Mouse (Mus musculus): Measurements from ENCODE around the gene Gm49358. TPM values are rescaled to one million over a fixed set of nuclear protein-coding genes. Genes with fewer than 3 reads are reported as not detected.

Gm49358 gene
- polyA plus RNA-seq, 1 experiment from 2014 or later = not detected

DNA sequence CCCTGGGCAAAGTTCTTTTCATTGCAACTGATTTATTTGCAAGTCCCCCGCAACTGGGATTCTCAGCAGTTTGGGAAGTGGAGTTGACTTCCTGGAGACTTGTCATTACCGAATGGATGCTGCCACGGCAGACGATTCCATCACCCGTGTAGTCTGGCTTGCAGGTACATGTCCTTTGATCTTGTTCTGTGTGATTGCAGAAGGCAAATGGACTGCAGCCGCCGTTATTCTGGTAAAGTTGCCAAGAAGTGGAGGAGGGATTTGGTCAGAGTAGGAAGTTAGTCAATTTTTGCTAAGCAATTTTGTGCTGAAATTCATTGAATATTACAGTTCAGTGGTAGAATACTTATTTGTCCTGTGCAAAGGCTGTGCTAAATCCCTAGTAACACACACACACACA is 114.9 kb downstream of the Gm49358 start:
- ATAC-seq (ENCODE audit: insufficient number of reproducible peaks, low FRiP score, low TSS enrichment, low read depth) = no peak
- no peak overlapping the region for H3K9ac ChIP-seq (ENCODE audit: low read length)
- H3K4me3 ChIP-seq (ENCODE audit: low read depth, low read length) = no peak overlapping the region
- no peaks in the 10 kb centered on the region for H3K4me1 ChIP-seq (ENCODE audit: control insufficient read depth, insufficient read depth, low read length)
- no peak overlapping the region for H3K27ac ChIP-seq (replicated peaks; ENCODE audit: low read depth, low read length)
- 74% methylated on average over 7 of the region's 7 CpGs for WGBS
- no peaks in the 10 kb centered on the region for H3K27me3 ChIP-seq (ENCODE audit: control insufficient read depth, insufficient read depth, low read length)
- no peak overlapping the region for H3K4me2 ChIP-seq (ENCODE audit: low read depth, severe bottlenecking)
- H3K9me3 ChIP-seq (ENCODE audit: control insufficient read depth, low read length) = no peaks in the 10 kb centered on the region
- H3K36me3 ChIP-seq (ENCODE audit: control insufficient read depth, insufficient read depth, low read length) = no peaks in the 10 kb centered on the region
- DNase-seq (ENCODE audit: low spot score) = no peak

DNA sequence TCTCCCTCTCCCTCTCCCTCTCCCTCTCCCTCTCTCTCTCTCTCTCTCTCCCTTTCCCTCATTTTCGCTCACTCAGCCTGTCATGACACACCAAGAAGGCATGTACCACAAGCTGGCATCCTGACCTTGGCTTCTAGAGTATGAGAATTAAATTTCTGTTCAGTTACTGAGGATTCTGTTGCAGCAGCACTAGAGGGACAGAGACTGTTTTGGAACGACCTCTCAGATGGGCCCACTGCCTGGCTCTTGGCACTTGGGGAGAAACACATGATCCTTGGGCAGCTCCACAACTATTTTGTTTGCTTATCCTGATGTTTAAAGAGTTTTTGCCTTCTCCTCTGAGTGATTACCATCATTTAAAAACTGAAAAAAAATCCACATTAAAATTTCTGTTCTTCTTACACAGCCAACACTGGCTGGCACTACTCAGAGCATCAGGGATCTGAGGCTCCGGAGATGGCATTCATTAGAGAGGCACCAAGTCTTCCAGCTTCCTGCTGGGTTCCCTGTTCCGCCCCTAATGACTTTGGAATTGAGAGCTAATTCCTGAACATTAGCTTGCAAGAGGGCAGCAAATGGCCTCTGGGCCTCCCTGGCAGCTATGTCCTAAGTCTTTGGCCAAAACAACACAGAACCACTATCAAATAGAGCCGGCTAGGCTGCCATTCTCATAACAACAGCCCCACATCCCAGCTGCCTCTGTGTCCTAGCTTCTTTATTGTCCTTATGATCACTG is 116.5 kb downstream of the Gm49358 start:
- WGBS = 44% methylated on average over 4 of the region's 5 CpGs
- Histone ChIP-seq H3K27ac (replicated peaks; ENCODE audit: low read depth, low read length) (no peak overlapping the region), H3K4me2 (ENCODE audit: low read depth, severe bottlenecking) (no peak overlapping the region), H3K4me1 (ENCODE audit: control insufficient read depth, insufficient read depth, low read length) (no peaks in the 10 kb centered on the region), H3K4me3 (ENCODE audit: low read depth, low read length) (no peak overlapping the region), H3K36me3 (ENCODE audit: control insufficient read depth, insufficient read depth, low read length) (no peaks in the 10 kb centered on the region), H3K9ac (ENCODE audit: low read length) (no peak overlapping the region), H3K27me3 (ENCODE audit: control insufficient read depth, insufficient read depth, low read length) (no peaks in the 10 kb centered on the region), H3K9me3 (ENCODE audit: control insufficient read depth, low read length) (no peaks in the 10 kb centered on the region)
- DNase-seq (ENCODE audit: low spot score) (no peak), ATAC-seq (ENCODE audit: insufficient number of reproducible peaks, low FRiP score, low TSS enrichment, low read depth) (no peak)

DNA sequence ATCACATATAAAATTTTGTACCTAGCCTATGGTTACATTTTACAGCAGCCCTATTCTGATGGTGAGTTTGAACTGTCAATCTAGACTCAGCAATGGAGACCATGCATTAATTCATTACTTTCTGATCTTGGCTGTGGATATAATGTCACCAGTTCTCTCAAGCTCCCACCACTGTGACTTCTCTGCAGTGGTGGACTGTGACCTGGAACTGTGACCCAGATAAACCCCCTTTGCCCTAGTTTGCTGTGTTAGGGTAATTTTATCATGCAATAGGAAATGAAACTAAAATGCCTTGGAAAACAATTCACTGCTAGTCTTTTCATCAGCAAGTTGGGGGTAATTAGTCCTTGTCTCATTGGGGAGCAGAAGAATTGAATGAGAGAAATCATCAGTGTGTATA is 117.7 kb downstream of the Gm49358 start:
- Histone ChIP-seq H3K9me3 (ENCODE audit: control insufficient read depth, low read length) (no peaks in the 10 kb centered on the region), H3K27me3 (ENCODE audit: control insufficient read depth, insufficient read depth, low read length) (no peaks in the 10 kb centered on the region), H3K4me1 (ENCODE audit: control insufficient read depth, insufficient read depth, low read length) (no peaks in the 10 kb centered on the region), H3K27ac (replicated peaks; ENCODE audit: low read depth, low read length) (no peak overlapping the region), H3K4me2 (ENCODE audit: low read depth, severe bottlenecking) (no peak overlapping the region), H3K4me3 (ENCODE audit: low read depth, low read length) (no peak overlapping the region), H3K36me3 (ENCODE audit: control insufficient read depth, insufficient read depth, low read length) (no peaks in the 10 kb centered on the region), H3K9ac (ENCODE audit: low read length) (no peak overlapping the region)
- ATAC-seq (ENCODE audit: insufficient number of reproducible peaks, low FRiP score, low TSS enrichment, low read depth) (no peak), DNase-seq (ENCODE audit: low spot score) (no peak)

Other genes starting within 250 kb of the Gm49358 start
- 553 and 597 TPM in 2 replicates for gene Hsp90b1, start 58.5 kb upstream of the Gm49358 start, polyA plus RNA-seq (2014; fragmentation: Nextera tagmentation; extraction: Ambion mirVana)
- gene Ttc41, start 58.2 kb upstream of the Gm49358 start, polyA plus RNA-seq (2014; fragmentation: Nextera tagmentation; extraction: Ambion mirVana) = 1.6 and 1.7 TPM in 2 replicates
- 0.49 and 0.58 TPM in 2 replicates for gene Nt5dc3, start 15.0 kb downstream of the Gm49358 start, polyA plus RNA-seq (2014; fragmentation: Nextera tagmentation; extraction: Ambion mirVana)
- gene Stab2, start 244.1 kb downstream of the Gm49358 start, polyA plus RNA-seq (2014; fragmentation: Nextera tagmentation; extraction: Ambion mirVana) = 0.23 and 0.24 TPM in 2 replicates